Comparison of ENCODE assay signal across 11 mouse cellular contexts in genomic region chr4:65402836-65403634, GRCm38 (mm10).
DNase-seq lines count a peak whose midpoint lies in the region; ATAC-seq lines count a peak whose summit lies in the region.
"Had no signal": no experiment of that assay in that cellular context is flagged by ENCODE, and none has a peak within 500 bp of the region (broad histone marks: within the 10 kb centered on the region; RNA-seq: fewer than 3 reads in every experiment).

No protein-coding gene starts in this region.

- no peak overlapping the region for H3K9ac ChIP-seq in midbrain, embryonic 14.5 days (replicated peaks; ENCODE audit: low read length)

- H3K36me3 ChIP-seq in midbrain, embryonic 10.5 days = no peaks in the 10 kb centered on the region
- no peaks in the 10 kb centered on the region for H3K36me3 ChIP-seq in midbrain, embryonic 14.5 days (ENCODE audit: control insufficient read depth, insufficient read depth, low read length)

- H3K27ac ChIP-seq in midbrain, embryonic 10.5 days (replicated peaks) = 0 out of 2 replicates have a peak overlapping the region, but pooled peaks have one; percentile 4
- H3K27ac ChIP-seq in midbrain, embryonic 14.5 days (replicated peaks; ENCODE audit: low read depth, low read length) = no peak overlapping the region

- H3K27me3 ChIP-seq in midbrain, embryonic 10.5 days (ENCODE audit: low read depth, poor library complexity, severe bottlenecking) = no peaks in the 10 kb centered on the region; the same call in 1 of the 2 replicates
- no peaks in the 10 kb centered on the region for H3K27me3 ChIP-seq in midbrain, embryonic 14.5 days (ENCODE audit: control insufficient read depth, insufficient read depth, low read length)

- no peak overlapping the region for H3K4me3 ChIP-seq in midbrain, embryonic 10.5 days
- H3K4me3 ChIP-seq in midbrain, embryonic 14.5 days (replicated peaks; ENCODE audit: low read depth, low read length) = no peak overlapping the region

- H3K4me2 ChIP-seq in midbrain, embryonic 14.5 days (ENCODE audit: low read length) = no peak overlapping the region

- ATAC-seq in midbrain, embryonic 14.5 days (ENCODE audit: low FRiP score, low TSS enrichment) = no peak
- ATAC-seq: forebrain, embryonic 16.5 days had no signal

- WGBS in midbrain, embryonic 10.5 days = 70% methylated on average over 6 of the region's 6 CpGs
- 68% methylated on average over 6 of the region's 6 CpGs for WGBS in midbrain, embryonic 14.5 days

- H3K9me3 ChIP-seq in midbrain, embryonic 10.5 days (replicated peaks) = no peaks in the 10 kb centered on the region
- no peaks in the 10 kb centered on the region for H3K9me3 ChIP-seq in midbrain, embryonic 14.5 days (ENCODE audit: control insufficient read depth, low read length)

- no peaks in the 10 kb centered on the region for H3K4me1 ChIP-seq in midbrain, embryonic 10.5 days
- no peaks in the 10 kb centered on the region for H3K4me1 ChIP-seq in midbrain, embryonic 14.5 days (ENCODE audit: control insufficient read depth, insufficient read depth, low read length)

- DNase-seq in heart, adult 11 months = peak; percentile 92
- DNase-seq in heart, postnatal 25 days (ENCODE audit: low spot score) = no peak
- no peak for DNase-seq in midbrain, embryonic 10.5 days (ENCODE audit: low spot score)
- no peak for DNase-seq in midbrain, embryonic 14.5 days
- peak; percentile 24 for DNase-seq in hindlimb bud, embryonic 11.5 days (ENCODE audit: extremely low spot score, low read depth, low spot score)
- DNase-seq in mesoderm, embryonic 11.5 days (ENCODE audit: low read depth, low spot score) = peak; percentile 70
- no peak for DNase-seq in cerebellum, adult 11-12 months
- no peak for DNase-seq in layer of hippocampus, adult 18-20 months (ENCODE audit: low spot score in 2 of 2)
- DNase-seq: adrenal gland, postnatal 10 days; cerebellum, adult 8-10 months had no signal

- intact Hi-C loops in heart, postnatal 25 days (cut with DNase I) = no loop called here

Comparison
In these comparisons a context has a peak if more than half of its experiments do, and no peak if none do; other contexts are left out.
1. DNase-seq: peak in heart, adult 11 months (single experiment), hindlimb bud, embryonic 11.5 days (single experiment) and mesoderm, embryonic 11.5 days (single experiment); none in heart, postnatal 25 days (single experiment), midbrain, embryonic 10.5 days (single experiment), midbrain, embryonic 14.5 days (single experiment), cerebellum, adult 11-12 months (single experiment) and layer of hippocampus, adult 18-20 months (0 of 2).